Mouse (Mus musculus): Measurements from ENCODE around the gene Neb.

GRCm38 (mm10) chr2:52193629-52194028 lies 184.6 kb downstream of the Neb start:
- TF ChIP-seq CTCF (conservative IDR thresholded peaks at IDR 0.05; ENCODE audit: low read length) (no peak), POU5F1 (IDR thresholded peaks at IDR 0.05; ENCODE audit: borderline replicate concordance, low read length) (no peak), NANOG (IDR thresholded peaks at IDR 0.05; ENCODE audit: borderline replicate concordance, low read length) (no peak)
